Mouse (Mus musculus): Measurements from ENCODE around the gene Tlx2.

DNA sequence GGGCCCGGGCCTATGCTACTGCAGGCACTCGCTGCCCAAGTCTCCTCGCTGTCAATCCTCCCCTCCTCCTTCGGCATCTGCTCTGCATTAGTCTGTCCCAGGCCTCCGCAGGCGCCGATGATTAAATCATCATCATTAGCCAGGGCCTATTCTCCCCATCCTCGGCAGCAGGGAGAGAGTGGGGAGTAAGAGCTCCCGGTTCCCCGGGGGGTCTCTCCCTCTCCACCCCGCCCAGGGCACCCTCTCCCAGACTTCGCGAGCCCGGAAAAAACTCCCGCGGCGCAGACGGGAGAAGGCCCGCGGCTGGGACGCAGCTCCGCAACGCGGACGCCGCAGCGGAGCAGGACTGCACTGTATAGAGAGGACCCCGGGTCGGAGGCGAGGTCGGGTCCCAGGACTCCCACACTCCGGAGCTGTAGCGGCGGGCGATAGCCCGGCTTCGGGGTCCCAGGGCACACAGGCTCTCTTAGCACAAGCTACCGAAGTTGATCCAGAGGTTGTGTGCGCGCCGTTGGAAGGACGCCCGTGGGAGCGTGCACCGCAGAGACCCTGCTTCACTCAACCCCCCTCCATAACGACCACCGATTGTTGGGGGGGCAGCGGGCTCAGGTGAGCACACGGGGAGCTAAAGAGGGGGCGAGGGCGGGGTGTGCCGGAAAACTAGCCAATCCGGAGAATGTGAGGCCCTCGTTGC is 7.7 kb upstream of the Tlx2 start, which contains the start of gene Pcgf1:
- TF ChIP-seq CTCF (IDR thresholded peaks at IDR 0.05; ENCODE audit: low read depth, low read length): no peak
- no peak for TF ChIP-seq POLR2A (IDR thresholded peaks at IDR 0.05; ENCODE audit: borderline replicate concordance, low read depth, low read length)

Measured in bone marrow macrophage, adult 2 months (primary cell).